Mouse (Mus musculus): Measurements from ENCODE around the gene Usp7.

DNA sequence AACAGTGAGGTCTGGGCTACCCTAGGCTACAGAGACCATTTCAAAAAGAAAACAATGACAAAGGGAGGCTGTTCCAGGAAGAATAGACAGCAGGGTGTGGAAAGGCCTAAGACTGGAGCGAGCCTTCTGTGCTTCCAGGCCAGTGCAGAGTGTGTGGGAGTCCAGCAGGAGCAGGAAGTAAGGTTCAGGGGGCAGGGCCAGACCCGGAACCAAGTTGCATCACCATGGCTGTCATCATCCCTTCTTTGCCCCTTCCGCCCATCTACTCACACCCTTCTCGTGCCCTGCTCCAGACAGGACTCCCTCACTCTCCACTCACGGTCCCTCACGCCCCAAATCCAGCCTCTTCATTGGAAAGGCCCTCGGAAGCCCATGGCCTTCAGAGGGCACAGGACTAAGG lies 124.8 kb downstream of the Usp7 start:
- TF ChIP-seq CTCF (IDR thresholded peaks at IDR 0.05; ENCODE audit: insufficient read depth, low read length) (no peak), POLR2A (IDR thresholded peaks at IDR 0.05; ENCODE audit: borderline replicate concordance, extremely low read depth, low read depth, low read length) (peak; percentile 43; the same call in 1 of the 2 replicates)

Data from lung, adult 2 months (tissue).